Mouse (Mus musculus) olfactory bulb, adult 2 months (tissue): ENCODE results near the gene Pdf.

Experiments used
- CTCF ChIP-seq: fragments of 200-500 bp; IDR thresholded peaks from 2 replicates; pipeline ENCODE4 v1.5.1; 2012; ENCODE audit warnings: low read depth, mild to moderate bottlenecking, low read length, moderate library complexity; ENCODE audit not compliant: insufficient read depth
- POLR2A ChIP-seq: fragments of 200-500 bp; IDR thresholded peaks from 2 replicates; pipeline ENCODE4 v1.6.1; 2012; ENCODE audit warnings: mild to moderate bottlenecking, low read depth, low read length, moderate library complexity; ENCODE audit not compliant: insufficient read depth

DNA sequence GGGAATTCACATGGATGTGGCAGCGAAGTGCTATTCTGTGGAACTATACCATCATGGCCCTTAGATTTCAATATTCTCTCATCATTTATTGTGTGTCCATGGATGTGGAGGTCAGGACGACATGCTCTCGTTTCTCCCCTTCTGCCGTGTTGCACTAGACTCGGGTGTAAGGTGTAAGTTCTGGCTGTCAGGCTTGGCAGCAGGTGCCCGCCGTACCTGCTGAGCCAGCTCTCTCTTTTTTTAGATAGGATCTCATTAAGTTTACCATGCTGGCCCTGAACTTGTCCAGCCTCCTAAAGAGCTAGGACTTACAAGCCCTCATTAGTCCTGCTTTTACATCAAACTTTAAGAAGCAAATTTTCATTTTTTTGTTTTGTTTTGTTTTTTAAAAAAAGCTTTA lies 42.1 kb upstream of the Pdf start:
- TF ChIP-seq CTCF (no peak), POLR2A (no peak)
